Mouse (Mus musculus): ENCODE measurements at regions not wholly inside any gene's neighbourhood (a gene's known extent, or its start where the extent isn't known, plus 50 kb on each side); places are given as distances from the start of the nearest gene placed in this dataset.

- TF ChIP-seq CTCF (conservative IDR thresholded peaks at IDR 0.05; ENCODE audit: insufficient read depth, insufficient read length, low read depth, low read length) (no peak), POLR2A (IDR thresholded peaks at IDR 0.05; ENCODE audit: low read depth, low read length) (no peak)
These were observed 270.3 kb downstream of the Gadd45g start for GRCm38 (mm10) chr13:52116756-52117155.
